In genomic region chr11:50602356-50603081, GRCm38 (mm10) we compare ENCODE assay signal across 8 mouse cellular contexts. TPM values are rescaled to one million over a fixed set of nuclear protein-coding genes. Genes with fewer than 3 reads are reported as not detected.
DNase-seq lines count a peak whose midpoint lies in the region; ATAC-seq and TF ChIP-seq lines count a peak whose summit lies in the region.

No protein-coding gene starts in this region.

- no peaks in the 10 kb centered on the region for H3K9me3 ChIP-seq in intestine, postnatal 0 days (ENCODE audit: control insufficient read depth)
- H3K9me3 ChIP-seq in lung, postnatal 0 days (ENCODE audit: low read length), result no peaks in the 10 kb centered on the region

- H3K4me3 ChIP-seq in intestine, postnatal 0 days (ENCODE audit: low read depth, low read length), result peak overlapping the region; percentile 60
- H3K4me3 ChIP-seq in lung, postnatal 0 days (ENCODE audit: low read depth, low read length), result peak overlapping the region; percentile 61

- no peak overlapping the region for H3K27ac ChIP-seq in intestine, postnatal 0 days (ENCODE audit: low read depth, low read length)
- no peak overlapping the region for H3K27ac ChIP-seq in lung, postnatal 0 days (ENCODE audit: low read length)

- no peaks in the 10 kb centered on the region for H3K4me1 ChIP-seq in intestine, postnatal 0 days (replicated peaks; ENCODE audit: control insufficient read depth, insufficient read depth, low read length)
- no peaks in the 10 kb centered on the region for H3K4me1 ChIP-seq in lung, postnatal 0 days (ENCODE audit: insufficient read depth, low read depth, low read length)

- peak overlapping the region; percentile 40; the same call in 1 of the 2 replicates for H3K9ac ChIP-seq in intestine, postnatal 0 days (ENCODE audit: low read depth, low read length)
- H3K9ac ChIP-seq in lung, postnatal 0 days (replicated peaks; ENCODE audit: low read depth), result peak overlapping the region; percentile 34

- no peak for ATAC-seq in intestine, postnatal 0 days
- peak; percentile 37 for ATAC-seq in lung, postnatal 0 days

- TF ChIP-seq CTCF in intestine, postnatal 0 days (IDR thresholded peaks at IDR 0.05; ENCODE audit: low read depth), result peak; percentile 40
- peak; percentile 30 for TF ChIP-seq CTCF in lung, postnatal 0 days (IDR thresholded peaks at IDR 0.05)

- under 1% methylated on average over 58 of the region's 59 CpGs for WGBS in intestine, postnatal 0 days
- WGBS in lung, postnatal 0 days, result under 1% methylated on average over 50 of the region's 59 CpGs

- H3K4me2 ChIP-seq in intestine, postnatal 0 days (replicated peaks; ENCODE audit: low read depth), result peak overlapping the region; percentile 89
- H3K4me2 ChIP-seq in lung, postnatal 0 days (replicated peaks; ENCODE audit: low read depth, low read length), result peak overlapping the region; percentile 81

- intact Hi-C loops in gastrocnemius, postnatal 36 days (cut with DNase I), result loop anchor here (5.0 kb wide), 2 partner anchors 85 to 160 kb away; no protein-coding TSS in a partner anchor

- no peak for TF ChIP-seq EP300 in lung, postnatal 0 days (IDR thresholded peaks at IDR 0.05)

- peak; percentile 38 to 68 for DNase-seq in layer of hippocampus, postnatal 10 days (ENCODE audit: low spot score in 2 of 2)
- no peak for DNase-seq in layer of hippocampus, adult 9-10 months (ENCODE audit: low spot score)
- DNase-seq in cerebellum, postnatal 25 days, result peak; percentile 63 to 69
- DNase-seq in gastrocnemius, postnatal 36 days, result peak; percentile 34 to 46
- DNase-seq in lung, postnatal 0 days (ENCODE audit: low spot score), result peak; percentile 38
- DNase-seq in right cerebral cortex, postnatal 4 days, result peak; percentile 42
- DNase-seq in spleen, adult 12 weeks (ENCODE audit: low spot score), result no peak

- no peaks in the 10 kb centered on the region for H3K36me3 ChIP-seq in intestine, postnatal 0 days (ENCODE audit: control insufficient read depth, insufficient read depth)
- H3K36me3 ChIP-seq in lung, postnatal 0 days (ENCODE audit: insufficient read depth, low read length), result no peaks in the 10 kb centered on the region

- peaks cover 47% of the 10 kb centered on the region for H3K27me3 ChIP-seq in intestine, postnatal 0 days (replicated peaks; ENCODE audit: control insufficient read depth, insufficient read depth, low read length)
- H3K27me3 ChIP-seq in lung, postnatal 0 days (replicated peaks; ENCODE audit: insufficient read depth, low read length), result peaks cover 39% of the 10 kb centered on the region

RNA-seq across cellular contexts. Expression of gene Adamts2, which starts 0.6 kb away (rescaled TPM):
- 1 to 10 TPM; 7.7 to 9.6 TPM for total RNA-seq in layer of hippocampus, postnatal 10 days (2021)
- 10 to 100 TPM; 10.4 to 12.4 TPM for total RNA-seq in gastrocnemius, postnatal 36 days (2021)
- polyA plus RNA-seq in intestine, postnatal 0 days (2015; fragmentation: Nextera tagmentation; extraction: Ambion mirVana), result 4.6 and 4.8 TPM in 2 replicates
- 28.4 and 29.4 TPM in 2 replicates for polyA plus RNA-seq in lung, postnatal 0 days (2015; fragmentation: Nextera tagmentation; extraction: Ambion mirVana)

Comparison
In these comparisons a context has a peak if more than half of its experiments do, and no peak if none do; other contexts are left out.
1. DNase-seq: peak in layer of hippocampus, postnatal 10 days (2 of 2), cerebellum, postnatal 25 days (2 of 2), gastrocnemius, postnatal 36 days (2 of 2), lung, postnatal 0 days (single experiment) and right cerebral cortex, postnatal 4 days (single experiment); none in layer of hippocampus, adult 9-10 months (single experiment) and spleen, adult 12 weeks (single experiment).